Mouse (Mus musculus) kidney, adult 2 months (tissue): ENCODE measurements around the gene Foxp1.

Source experiments
- CTCF ChIP-seq: fragments of 200-500 bp; conservative IDR thresholded peaks from 2 replicates; pipeline ENCODE4 v1.5.1; 2011; ENCODE audit warnings: low read depth, mild to moderate bottlenecking, control low read depth, low read length, moderate library complexity, mixed read lengths; ENCODE audit not compliant: insufficient read depth, insufficient read length
- POLR2A ChIP-seq: fragments of 200-500 bp; IDR thresholded peaks from one replicate; pipeline ENCODE4 v1.6.1; 2011; ENCODE audit warnings: low read depth, low read length, control low read depth

- TF ChIP-seq CTCF (no peak), POLR2A (no peak)
These were observed 223.3 kb downstream of the Foxp1 start for GRCm38 (mm10) chr6:99299196-99299595.
